Mouse (Mus musculus) liver, postnatal 0 days (tissue): ENCODE measurements around the gene Thada. TPM values are rescaled to one million over a fixed set of nuclear protein-coding genes. Genes with fewer than 3 reads are reported as not detected.

Source experiments
- ATAC-seq: fragments of 200-750 bp; cut with Nextera tagmentation; 2 replicates; pipeline ENCODE4 v1.8.0; 2017; ENCODE audit warnings: mild to moderate bottlenecking, moderate library complexity
- DNase-seq: peaks from one replicate; pipeline ENCODE4 v3.0.0-alpha.2; 2016
- H3K27ac ChIP-seq: fragments of 300-500 bp; sonication (generic); 2 replicates; pipeline ENCODE4 v1.5.1; 2014; ENCODE audit warnings: antibody characterized with exemption, moderate library complexity, mild to moderate bottlenecking, low read depth
- H3K27me3 ChIP-seq: fragments of 300-500 bp; sonication (generic); 2 replicates; pipeline ENCODE4 v1.6.1; 2014; ENCODE audit warnings: low read length, control low read depth, mixed read lengths; ENCODE audit not compliant: insufficient read depth
- H3K36me3 ChIP-seq: fragments of 300-500 bp; sonication (generic); replicated peaks from 2 replicates; pipeline ENCODE4 v1.6.1; 2014; ENCODE audit warnings: mild to moderate bottlenecking, control low read depth, low read length, moderate library complexity, mixed read lengths; ENCODE audit not compliant: insufficient read depth
- H3K4me1 ChIP-seq: fragments of 300-500 bp; sonication (generic); 2 replicates; pipeline ENCODE4 v1.6.1; 2014; ENCODE audit warnings: antibody characterized with exemption, mild to moderate bottlenecking, control low read depth; ENCODE audit not compliant: insufficient read depth
- H3K4me2 ChIP-seq: fragments of 300-500 bp; sonication (generic); 2 replicates; pipeline ENCODE4 v1.6.1; 2014; ENCODE audit warnings: low read depth, mild to moderate bottlenecking, low read length, moderate library complexity, mixed read lengths
- H3K4me3 ChIP-seq: fragments of 300-500 bp; sonication (generic); 2 replicates; pipeline ENCODE4 v1.5.1; 2014; ENCODE audit warnings: low read depth, low read length
- H3K9ac ChIP-seq: fragments of 300-500 bp; sonication (generic); replicated peaks from 2 replicates; pipeline ENCODE4 v1.6.1; 2014; ENCODE audit warnings: mild to moderate bottlenecking, moderate library complexity
- H3K9me3 ChIP-seq: fragments of 300-500 bp; sonication (generic); 2 replicates; pipeline ENCODE4 v1.6.1; 2016; ENCODE audit warnings: mild to moderate bottlenecking, control low read depth, low read length, mixed read lengths
- CTCF ChIP-seq: sonication (generic); IDR thresholded peaks from 2 replicates; pipeline ENCODE4 v1.5.1; 2016; ENCODE audit warnings: antibody characterized with exemption, low read depth
- EP300 ChIP-seq: IDR thresholded peaks from 2 replicates; pipeline ENCODE4 v1.6.1; 2016; ENCODE audit warnings: antibody characterized with exemption, low read depth, mild to moderate bottlenecking
- WGBS: fragments of 180-500 bp; shearing (Covaris S2); extraction: QIAGEN DNeasy Blood & Tissue Kit; methylation state at CpG from one replicate; pipeline ENCODE4 v1.1.7; 2014; ENCODE audit not compliant: insufficient replicate concordance; 5-methylcytosine and 5-hydroxymethylcytosine counted together
- polyA plus RNA-seq: library from polyadenylated mRNA; unstranded; fragments of >200 nt; fragmentation: Nextera tagmentation; extraction: Ambion mirVana; gene quantifications from 2 replicates; pipeline ENCODE4 v1.2.1, GENCODE M21; 2015

The Thada gene
- polyA plus RNA-seq, 1 experiment from 2014 or later: 1.2 TPM

GRCm38 (mm10) chr17:84167377-84167776 is 298.6 kb downstream of the Thada start:
- DNase-seq (peak; percentile 51), ATAC-seq (peak; percentile 76)

GRCm38 (mm10) chr17:84166135-84166860 is 299.7 kb downstream of the Thada start:
- H3K36me3 ChIP-seq: no peaks in the 10 kb centered on the region
- H3K27me3 ChIP-seq: no peaks in the 10 kb centered on the region
- TF ChIP-seq CTCF (no peak), EP300 (no peak)
- peaks cover 30% of the 10 kb centered on the region for H3K4me1 ChIP-seq
- H3K4me2 ChIP-seq: no peak overlapping the region
- 65% methylated on average over 9 of the region's 9 CpGs for WGBS
- H3K9ac ChIP-seq: no peak overlapping the region
- ATAC-seq: peak; percentile 22; the same call in 1 of the 2 replicates
- H3K27ac ChIP-seq: no peak overlapping the region
- H3K4me3 ChIP-seq: no peak overlapping the region
- H3K9me3 ChIP-seq: no peaks in the 10 kb centered on the region
- DNase-seq: no peak

More at GRCm38 (mm10) chr17:84167377-84167776, 298.6 kb downstream of the Thada start:
- Histone ChIP-seq H3K4me2 (peak overlapping the region; percentile 35; the same call in 1 of the 2 replicates), H3K9ac (no peak overlapping the region), H3K27me3 (no peaks in the 10 kb centered on the region), H3K9me3 (no peaks in the 10 kb centered on the region), H3K36me3 (no peaks in the 10 kb centered on the region), H3K4me3 (no peak overlapping the region), H3K4me1 (peaks cover 19% of the 10 kb centered on the region), H3K27ac (peak overlapping the region; percentile 59; the same call in 1 of the 2 replicates)
- WGBS: 72% methylated on average over 4 of the region's 4 CpGs
- TF ChIP-seq CTCF (no peak), EP300 (no peak)

- 76% methylated on average over 3 of the region's 3 CpGs for WGBS
- DNase-seq (no peak), ATAC-seq (no peak)
Observed at GRCm38 (mm10) chr17:84165735-84166134, 300.3 kb downstream of the Thada start.

GRCm38 (mm10) chr17:84164146-84164545 is 301.9 kb downstream of the Thada start:
- peak overlapping the region; percentile 12; the same call in 1 of the 2 replicates for H3K27ac ChIP-seq
- no peak for ATAC-seq
- no peak for DNase-seq
- WGBS: 75% methylated on average over 8 of the region's 8 CpGs
- H3K9me3 ChIP-seq: no peaks in the 10 kb centered on the region
- H3K27me3 ChIP-seq: no peaks in the 10 kb centered on the region
- no peaks in the 10 kb centered on the region for H3K36me3 ChIP-seq
- H3K9ac ChIP-seq: no peak overlapping the region
- H3K4me2 ChIP-seq: no peak overlapping the region
- H3K4me3 ChIP-seq: no peak overlapping the region
- peaks cover 36% of the 10 kb centered on the region for H3K4me1 ChIP-seq
- TF ChIP-seq CTCF (no peak), EP300 (no peak)

More at GRCm38 (mm10) chr17:84165735-84166134, 300.3 kb downstream of the Thada start:
- Histone ChIP-seq H3K9ac (no peak overlapping the region), H3K27ac (no peak overlapping the region), H3K27me3 (no peaks in the 10 kb centered on the region), H3K4me2 (no peak overlapping the region), H3K36me3 (no peaks in the 10 kb centered on the region), H3K4me1 (peaks cover 35% of the 10 kb centered on the region), H3K9me3 (no peaks in the 10 kb centered on the region), H3K4me3 (no peak overlapping the region)
- TF ChIP-seq EP300: no peak
- no peak for TF ChIP-seq CTCF

- peak overlapping the region; percentile 44 for H3K27ac ChIP-seq
- ATAC-seq (no peak), DNase-seq (no peak)
- TF ChIP-seq CTCF (no peak), EP300 (no peak)
- no peaks in the 10 kb centered on the region for H3K9me3 ChIP-seq
- no peak overlapping the region for H3K4me3 ChIP-seq
- no peak overlapping the region for H3K9ac ChIP-seq
- H3K4me2 ChIP-seq: no peak overlapping the region
- H3K27me3 ChIP-seq: no peaks in the 10 kb centered on the region
- H3K4me1 ChIP-seq: peaks cover 43% of the 10 kb centered on the region
- no peaks in the 10 kb centered on the region for H3K36me3 ChIP-seq
- WGBS: 69% methylated on average over 12 of the region's 12 CpGs
Observed at GRCm38 (mm10) chr17:84163066-84163785, 302.8 kb downstream of the Thada start.

- peaks cover 52% of the 10 kb centered on the region for H3K4me1 ChIP-seq
- ATAC-seq (no peak), DNase-seq (no peak)
- no peak overlapping the region for H3K9ac ChIP-seq
- no peaks in the 10 kb centered on the region for H3K27me3 ChIP-seq
- H3K4me2 ChIP-seq: no peak overlapping the region
- WGBS: 83% methylated on average over 8 of the region's 8 CpGs
- H3K9me3 ChIP-seq: no peaks in the 10 kb centered on the region
- TF ChIP-seq CTCF (no peak), EP300 (no peak)
- H3K36me3 ChIP-seq: no peaks in the 10 kb centered on the region
- H3K4me3 ChIP-seq: no peak overlapping the region
- H3K27ac ChIP-seq: peak overlapping the region; percentile 71
Observed at GRCm38 (mm10) chr17:84162211-84162760, 303.7 kb downstream of the Thada start.
